Comparison of ENCODE assay signal across 38 mouse cellular contexts in the genomic region with DNA sequence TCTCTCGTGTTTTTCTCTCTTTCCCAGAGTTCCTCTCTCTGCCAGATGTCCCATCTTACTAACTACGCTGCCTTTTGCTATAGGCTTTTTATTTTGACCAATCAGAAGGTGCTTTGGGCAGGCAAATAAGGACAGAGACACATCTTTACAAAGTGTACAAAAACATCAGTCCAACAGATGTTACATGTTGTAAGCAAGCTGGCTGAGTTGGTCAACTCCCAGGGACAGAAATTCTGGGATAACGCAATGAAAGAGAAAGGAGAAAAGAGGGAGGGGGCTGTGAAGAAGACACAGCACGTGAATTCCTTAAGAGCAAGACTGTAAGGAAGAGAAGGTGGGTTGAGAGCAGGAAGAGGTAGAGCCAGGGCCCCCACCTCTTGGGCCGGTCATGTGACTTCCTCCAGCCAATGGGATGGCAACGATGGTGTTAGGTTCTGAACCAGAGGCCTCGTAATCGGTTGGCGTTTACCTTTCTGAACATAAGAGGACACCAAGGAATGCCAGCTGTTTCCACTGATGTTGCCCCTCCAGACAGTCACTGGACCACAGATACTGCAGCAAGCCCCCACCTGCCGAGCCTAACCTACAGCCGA. TPM values are rescaled to one million over a fixed set of nuclear protein-coding genes. Genes with fewer than 3 reads are reported as not detected.
DNase-seq lines count a peak whose midpoint lies in the region; ATAC-seq and TF ChIP-seq lines count a peak whose summit lies in the region.
"Had no signal": no experiment of that assay in that cellular context is flagged by ENCODE, and none has a peak within 500 bp of the region (broad histone marks: within the 10 kb centered on the region; RNA-seq: fewer than 3 reads in every experiment).

No protein-coding gene starts in this region.

- 69% methylated on average over 11 of the region's 11 CpGs for WGBS in lung, postnatal 0 days
- 61% methylated on average over 11 of the region's 11 CpGs for WGBS in lung, adult 2 months

- intact Hi-C loops in gastrocnemius, postnatal 14 days (cut with DNase I; ENCODE audit: low total_unique reads) = no loop called here

- no peak overlapping the region for H3K4me2 ChIP-seq in lung, postnatal 0 days (replicated peaks; ENCODE audit: low read depth, low read length)
- H3K4me2 ChIP-seq: embryonic facial prominence, embryonic 15.5 days; forebrain, embryonic 13.5 days; heart, embryonic 12.5 days; hindbrain, embryonic 13.5 days; liver, embryonic 13.5 days; midbrain, embryonic 12.5 days; neural tube, embryonic 12.5 days had no signal

- H3K27ac ChIP-seq in lung, postnatal 0 days (ENCODE audit: low read length) = peak overlapping the region; percentile 63
- H3K27ac ChIP-seq in ES-E14 (ENCODE audit: insufficient read depth, low read depth, low read length, poor library complexity, severe bottlenecking) = no peak overlapping the region; the same call in 1 of the 2 replicates
- H3K27ac ChIP-seq: embryonic facial prominence, embryonic 10.5 days; embryonic facial prominence, embryonic 15.5 days; forebrain, embryonic 13.5 days; hindbrain, embryonic 13.5 days; liver, embryonic 13.5 days; midbrain, embryonic 12.5 days; neural tube, embryonic 12.5 days had no signal

- no peak for TF ChIP-seq POLR2A in lung, adult 2 months (IDR thresholded peaks at IDR 0.05; ENCODE audit: borderline replicate concordance, extremely low read depth, low read depth, low read length)

- in situ Hi-C loops in ES-E14 (cut with MboI; ENCODE audit: low sequenced_read_pairs in 2 of 2, unreplicated experiment in 2 of 2) = no loop called here

- no peak overlapping the region for H3K9ac ChIP-seq in lung, postnatal 0 days (replicated peaks; ENCODE audit: low read depth)
- H3K9ac ChIP-seq in ES-E14 (ENCODE audit: insufficient read depth, low read depth, low read length, poor library complexity, severe bottlenecking) = peak overlapping the region; percentile 36; the same call in 1 of the 2 replicates
- H3K9ac ChIP-seq: embryonic facial prominence, embryonic 15.5 days; forebrain, embryonic 13.5 days; heart, embryonic 12.5 days; hindbrain, embryonic 13.5 days; liver, embryonic 13.5 days; midbrain, embryonic 12.5 days; neural tube, embryonic 12.5 days had no signal

- no peak for TF ChIP-seq CTCF in lung, postnatal 0 days (IDR thresholded peaks at IDR 0.05)
- no peak for TF ChIP-seq CTCF in lung, adult 2 months (IDR thresholded peaks at IDR 0.05; ENCODE audit: insufficient read depth, low read length)

- H3K36me3 ChIP-seq in lung, postnatal 0 days (ENCODE audit: insufficient read depth, low read length) = no peaks in the 10 kb centered on the region
- no peaks in the 10 kb centered on the region for H3K36me3 ChIP-seq in ES-E14 (ENCODE audit: control insufficient read depth, insufficient read depth, low read length, poor library complexity, severe bottlenecking)
- H3K36me3 ChIP-seq: embryonic facial prominence, embryonic 10.5 days; embryonic facial prominence, embryonic 15.5 days; heart, embryonic 12.5 days; hindbrain, embryonic 13.5 days; liver, embryonic 13.5 days; midbrain, embryonic 12.5 days; neural tube, embryonic 12.5 days had no signal

- ATAC-seq in CD4-positive, CD25-positive, alpha-beta regulatory T cell, adult 4 months = no peak
- ATAC-seq in lung, postnatal 0 days = peak; percentile 18
- ATAC-seq: forebrain, embryonic 13.5 days; intestine, postnatal 0 days had no signal

- peak; percentile 73 for TF ChIP-seq EP300 in lung, postnatal 0 days (IDR thresholded peaks at IDR 0.05)

- H3K4me3 ChIP-seq in lung, postnatal 0 days (ENCODE audit: low read depth, low read length) = no peak overlapping the region
- no peak overlapping the region for H3K4me3 ChIP-seq in lung, adult 2 months (replicated peaks; ENCODE audit: extremely low read depth, low read depth, low read length)
- H3K4me3 ChIP-seq in ES-E14 (ENCODE audit: insufficient read depth in 1 of 2, low read depth in 1 of 2, low read length in 2 of 2, poor library complexity in 1 of 2, severe bottlenecking in 1 of 2) = no peak overlapping the region; a peak in 1 of 4 replicates
- H3K4me3 ChIP-seq: embryonic facial prominence, embryonic 10.5 days; embryonic facial prominence, embryonic 15.5 days; forebrain, embryonic 13.5 days; heart, embryonic 12.5 days; hindbrain, embryonic 13.5 days; liver, embryonic 13.5 days; megakaryocyte, embryonic 14.5 days; midbrain, embryonic 12.5 days; myocyte; neural tube, embryonic 12.5 days had no signal

- peak; percentile 51 for DNase-seq in CD4-positive, CD25-positive, alpha-beta regulatory T cell, adult 2 months (ENCODE audit: low read depth, low spot score)
- peak; percentile 87 for DNase-seq in lung, postnatal 0 days (ENCODE audit: low spot score)
- no peak for DNase-seq in lung, adult 2 months
- no peak for DNase-seq in ES-E14 (ENCODE audit: low read depth, low spot score)
- DNase-seq in lung, postnatal 36 days = peak; percentile 51
- no peak for DNase-seq in right cerebral cortex, adult 2 months (ENCODE audit: low spot score in 2 of 2)
- DNase-seq in gastrocnemius, postnatal 14 days = no peak
- DNase-seq: adrenal gland, adult 8-10 months; cerebellum, adult 2 months; cerebellum, postnatal 14 days; gastrocnemius, postnatal 25 days; heart, adult 11 months; heart, postnatal 4 days; kidney, adult 9 months; kidney, postnatal 10 days; layer of hippocampus, postnatal 36 days; left cerebral cortex, postnatal 4 days; liver, embryonic 13.5 days; right cerebral cortex, postnatal 14 days; thymus, postnatal 14 days had no signal

- peaks cover 19% of the 10 kb centered on the region; the same call in 1 of the 2 replicates for H3K4me1 ChIP-seq in lung, postnatal 0 days (ENCODE audit: insufficient read depth, low read depth, low read length)
- H3K4me1 ChIP-seq in lung, adult 2 months (ENCODE audit: control insufficient read depth, insufficient read depth, low read length) = peaks cover 19% of the 10 kb centered on the region
- H3K4me1 ChIP-seq in ES-E14 (ENCODE audit: control insufficient read depth in 2 of 2, insufficient read depth in 2 of 2, low read length in 2 of 2, poor library complexity in 1 of 2) = peaks cover 9 to 26% of the 10 kb centered on the region in 2 experiments

- no peaks in the 10 kb centered on the region for H3K9me3 ChIP-seq in lung, postnatal 0 days (ENCODE audit: low read length)
- no peaks in the 10 kb centered on the region for H3K9me3 ChIP-seq in ES-E14 (ENCODE audit: control insufficient read depth, insufficient read depth, low read depth, low read length)
- H3K9me3 ChIP-seq: embryonic facial prominence, embryonic 10.5 days; embryonic facial prominence, embryonic 15.5 days; forebrain, embryonic 13.5 days; heart, embryonic 12.5 days; hindbrain, embryonic 13.5 days; liver, embryonic 13.5 days; megakaryocyte, embryonic 14.5 days; midbrain, embryonic 12.5 days; neural tube, embryonic 12.5 days had no signal

- H3K27me3 ChIP-seq in lung, postnatal 0 days (replicated peaks; ENCODE audit: insufficient read depth, low read length) = no peaks in the 10 kb centered on the region
- H3K27me3 ChIP-seq: forebrain, embryonic 13.5 days; midbrain, embryonic 12.5 days; neural tube, embryonic 12.5 days had no signal

TF ChIP-seq in ES-E14, 5 proteins besides CTCF, POLR2A, EP300 and RAD21:
- TF ChIP-seq HCFC1 (IDR thresholded peaks at IDR 0.05; ENCODE audit: borderline replicate concordance, insufficient read depth, low read length) (no peak), ZC3H11A (IDR thresholded peaks at IDR 0.05; ENCODE audit: borderline replicate concordance, low read depth, low read length) (no peak), CHD2 (IDR thresholded peaks at IDR 0.05; ENCODE audit: low read depth, low read length) (no peak), ZNF384 (IDR thresholded peaks at IDR 0.05; ENCODE audit: low read depth, low read length) (no peak), MAFK (IDR thresholded peaks at IDR 0.05; ENCODE audit: insufficient read depth, low read depth, low read length) (no peak)

RNA-seq across cellular contexts. Expression of a gene that starts 13.2 kb away (rescaled TPM):
- polyA plus RNA-seq in CD4-positive, CD25-positive, alpha-beta regulatory T cell, adult 4 months (2017; shearing (Covaris generic)) = 10 to 100 TPM; 11.1 to 17.6 TPM
- polyA plus RNA-seq in lung, postnatal 0 days (2015; fragmentation: Nextera tagmentation; extraction: Ambion mirVana) = 0.70 and 0.90 TPM in 2 replicates
- polyA plus RNA-seq in lung, adult 2 months (2012; rRNA removed) = 1.2 and 1.9 TPM in 2 replicates
- total RNA-seq in ES-E14 (2012; rRNA removed) = 4.6 and 6.6 TPM in 2 replicates
- not detected for total RNA-seq in gastrocnemius, postnatal 14 days (2021)
- total RNA-seq: adrenal gland, adult 8-10 months; gastrocnemius, postnatal 25 days; layer of hippocampus, postnatal 36 days; left cerebral cortex, postnatal 4 days; midbrain, postnatal 0 days had no signal
- polyA plus RNA-seq: cerebellum, adult 2 months; cortical plate, adult 2 months; embryonic facial prominence, embryonic 10.5 days; forebrain, embryonic 13.5 days; midbrain, embryonic 12.5 days; midbrain, postnatal 0 days; neural tube, embryonic 12.5 days had no signal

RNA-seq across cellular contexts. Expression of a gene that starts 16.4 kb away (rescaled TPM):
- 10 to 100 TPM; 22.2 to 24.7 TPM for polyA plus RNA-seq in CD4-positive, CD25-positive, alpha-beta regulatory T cell, adult 4 months (2017; shearing (Covaris generic))
- 20.8 and 24.3 TPM in 2 replicates for polyA plus RNA-seq in lung, postnatal 0 days (2015; fragmentation: Nextera tagmentation; extraction: Ambion mirVana)
- polyA plus RNA-seq in lung, adult 2 months (2012; rRNA removed) = 23.7 and 24.7 TPM in 2 replicates
- 38.6 and 49.9 TPM in 2 replicates for total RNA-seq in ES-E14 (2012; rRNA removed)
- 1 to 10 TPM; 8.0 to 9.4 TPM for total RNA-seq in gastrocnemius, postnatal 14 days (2021)

RNA-seq across cellular contexts. Expression of a gene that starts 27.9 kb away (rescaled TPM):
- polyA plus RNA-seq in CD4-positive, CD25-positive, alpha-beta regulatory T cell, adult 4 months (2017; shearing (Covaris generic)) = not detected
- polyA plus RNA-seq in lung, postnatal 0 days (2015; fragmentation: Nextera tagmentation; extraction: Ambion mirVana) = not detected in 2 replicates
- polyA plus RNA-seq in lung, adult 2 months (2012; rRNA removed) = 0.06 and 0.33 TPM in 2 replicates
- total RNA-seq in ES-E14 (2012; rRNA removed) = 3.7 and 4.9 TPM in 2 replicates
- not detected for total RNA-seq in gastrocnemius, postnatal 14 days (2021)
- total RNA-seq: adrenal gland, adult 8-10 months; adrenal gland, postnatal 4 days; gastrocnemius, postnatal 25 days; heart, postnatal 4 days; layer of hippocampus, postnatal 36 days; left cerebral cortex, postnatal 4 days; midbrain, postnatal 0 days had no signal
- polyA plus RNA-seq: cerebellum, adult 2 months; cortical plate, adult 2 months; embryonic facial prominence, embryonic 10.5 days; embryonic facial prominence, embryonic 15.5 days; forebrain, embryonic 13.5 days; heart, embryonic 12.5 days; heart, postnatal 0 days; hindbrain, embryonic 13.5 days; limb, embryonic 14.5 days; liver, embryonic 13.5 days; midbrain, embryonic 12.5 days; midbrain, postnatal 0 days; myocyte; neural tube, embryonic 12.5 days; stomach, embryonic 14.5 days had no signal

RNA-seq across cellular contexts. Expression of a gene that starts 49.6 kb away (rescaled TPM):
- polyA plus RNA-seq in CD4-positive, CD25-positive, alpha-beta regulatory T cell, adult 4 months (2017; shearing (Covaris generic)) = not detected
- 0.04 TPM in 1 of 2 replicates, not detected in the other for polyA plus RNA-seq in lung, postnatal 0 days (2015; fragmentation: Nextera tagmentation; extraction: Ambion mirVana)
- 2.0 TPM in 1 of 2 replicates, not detected in the other for polyA plus RNA-seq in lung, adult 2 months (2012; rRNA removed)
- 0.85 and 0.94 TPM in 2 replicates for total RNA-seq in ES-E14 (2012; rRNA removed)
- total RNA-seq in gastrocnemius, postnatal 14 days (2021) = not detected
- total RNA-seq: adrenal gland, adult 8-10 months; adrenal gland, postnatal 4 days; gastrocnemius, postnatal 25 days; heart, postnatal 4 days; layer of hippocampus, postnatal 36 days; left cerebral cortex, postnatal 4 days had no signal
- polyA plus RNA-seq: cerebellum, adult 2 months; cortical plate, adult 2 months; embryonic facial prominence, embryonic 10.5 days; forebrain, embryonic 13.5 days; heart, embryonic 12.5 days; heart, postnatal 0 days; hindbrain, embryonic 13.5 days; intestine, postnatal 0 days; liver, embryonic 13.5 days; midbrain, embryonic 12.5 days; midbrain, postnatal 0 days; neural tube, embryonic 12.5 days; small intestine, adult 2 months had no signal

RNA-seq across cellular contexts. Expression of a gene that starts 53.9 kb away (rescaled TPM):
- not detected for polyA plus RNA-seq in CD4-positive, CD25-positive, alpha-beta regulatory T cell, adult 4 months (2017; shearing (Covaris generic))
- polyA plus RNA-seq in lung, postnatal 0 days (2015; fragmentation: Nextera tagmentation; extraction: Ambion mirVana) = 0.06 TPM in 1 of 2 replicates, not detected in the other
- polyA plus RNA-seq in lung, adult 2 months (2012; rRNA removed) = not detected in 2 replicates
- 5.1 and 7.1 TPM in 2 replicates for total RNA-seq in ES-E14 (2012; rRNA removed)
- not detected for total RNA-seq in gastrocnemius, postnatal 14 days (2021)
- total RNA-seq: adrenal gland, adult 8-10 months; adrenal gland, postnatal 4 days; gastrocnemius, postnatal 25 days; heart, postnatal 4 days; layer of hippocampus, postnatal 36 days; left cerebral cortex, postnatal 4 days; midbrain, postnatal 0 days had no signal
- polyA plus RNA-seq: cerebellum, adult 2 months; cortical plate, adult 2 months; embryonic facial prominence, embryonic 10.5 days; embryonic facial prominence, embryonic 15.5 days; forebrain, embryonic 13.5 days; heart, embryonic 12.5 days; heart, postnatal 0 days; hindbrain, embryonic 13.5 days; limb, embryonic 14.5 days; liver, embryonic 13.5 days; midbrain, embryonic 12.5 days; midbrain, postnatal 0 days; myocyte; neural tube, embryonic 12.5 days; stomach, embryonic 14.5 days had no signal

Comparison
In these comparisons a context has a peak if more than half of its experiments do, and no peak if none do; other contexts are left out.
1. DNase-seq: peak in CD4-positive, CD25-positive, alpha-beta regulatory T cell, adult 2 months (single experiment), lung, postnatal 0 days (single experiment) and lung, postnatal 36 days (single experiment); none in lung, adult 2 months (single experiment), ES-E14 (single experiment), right cerebral cortex, adult 2 months (0 of 2) and gastrocnemius, postnatal 14 days (single experiment).